Comparison of ENCODE assay signal across 8 mouse cellular contexts in genomic region chr14:56812520-56813036, GRCm38 (mm10). TPM values are rescaled to one million over a fixed set of nuclear protein-coding genes. Genes with fewer than 3 reads are reported as not detected.
DNase-seq lines count a peak whose midpoint lies in the region; ATAC-seq and TF ChIP-seq lines count a peak whose summit lies in the region.

No protein-coding gene starts in this region.

- 0 out of 2 replicates have a peak, but pooled peaks have one; percentile 12 for ATAC-seq in G1E (ENCODE audit: extremely low read depth, insufficient number of reproducible peaks, low FRiP score, poor library complexity, severe bottlenecking)
- peak; percentile 22 for ATAC-seq in forebrain, embryonic 16.5 days
- peak; percentile 47 for ATAC-seq in lung, embryonic 15.5 days (ENCODE audit: borderline replicate concordance, extremely low read depth, low FRiP score, low TSS enrichment)

- H3K4me1 ChIP-seq in G1E (ENCODE audit: insufficient read depth, low read depth, low read length) = peaks cover 26% of the 10 kb centered on the region
- peaks cover 22% of the 10 kb centered on the region for H3K4me1 ChIP-seq in forebrain, embryonic 16.5 days (replicated peaks; ENCODE audit: control insufficient read depth, insufficient read depth, low read length)
- peaks cover 22% of the 10 kb centered on the region for H3K4me1 ChIP-seq in lung, embryonic 15.5 days

- peak overlapping the region; percentile 78 for H3K4me3 ChIP-seq in G1E (ENCODE audit: low read depth, low read length)
- peak overlapping the region; percentile 70 for H3K4me3 ChIP-seq in forebrain, embryonic 16.5 days (replicated peaks; ENCODE audit: low read length)
- H3K4me3 ChIP-seq in lung, embryonic 15.5 days = peak overlapping the region; percentile 57

- peaks cover 15% of the 10 kb centered on the region for H3K36me3 ChIP-seq in G1E (replicated peaks)
- no peaks in the 10 kb centered on the region for H3K36me3 ChIP-seq in forebrain, embryonic 16.5 days (ENCODE audit: control insufficient read depth, insufficient read depth)
- peaks cover 3% of the 10 kb centered on the region; the same call in 1 of the 2 replicates for H3K36me3 ChIP-seq in lung, embryonic 15.5 days

- DNase-seq in G1E (ENCODE audit: low spot score) = peak; percentile 32
- DNase-seq in cerebellum, adult 18-20 months = peak; percentile 82
- DNase-seq in heart, postnatal 4 days = peak; percentile 81
- DNase-seq in layer of hippocampus, adult 8-10 months (ENCODE audit: low spot score in 2 of 2) = peak; percentile 75 to 81
- DNase-seq in ovary, adult 18-20 months (ENCODE audit: low spot score) = peak; percentile 49
- peak; percentile 76 to 81 for DNase-seq in thymus, postnatal 10 days (ENCODE audit: low spot score in 2 of 2)

- 1% methylated on average over 28 of the region's 35 CpGs for WGBS in forebrain, embryonic 16.5 days
- WGBS in lung, embryonic 15.5 days = under 1% methylated on average over 35 of the region's 35 CpGs

- peak overlapping the region; percentile 95 for H3K27ac ChIP-seq in forebrain, embryonic 16.5 days (ENCODE audit: low read length)
- H3K27ac ChIP-seq in lung, embryonic 15.5 days = peak overlapping the region; percentile 97

- H3K9ac ChIP-seq in forebrain, embryonic 16.5 days (replicated peaks; ENCODE audit: low read depth, low read length) = peak overlapping the region; percentile 89
- peak overlapping the region; percentile 77 for H3K9ac ChIP-seq in lung, embryonic 15.5 days

- H3K4me2 ChIP-seq in forebrain, embryonic 16.5 days (ENCODE audit: low read length) = peak overlapping the region; percentile 59
- H3K4me2 ChIP-seq in lung, embryonic 15.5 days = peak overlapping the region; percentile 79

- no peaks in the 10 kb centered on the region for H3K27me3 ChIP-seq in G1E (ENCODE audit: insufficient read depth, low read length)
- no peaks in the 10 kb centered on the region for H3K27me3 ChIP-seq in forebrain, embryonic 16.5 days (replicated peaks; ENCODE audit: control insufficient read depth, insufficient read depth, low read length)
- H3K27me3 ChIP-seq in lung, embryonic 15.5 days = no peaks in the 10 kb centered on the region

- no peaks in the 10 kb centered on the region for H3K9me3 ChIP-seq in G1E (replicated peaks)
- no peaks in the 10 kb centered on the region for H3K9me3 ChIP-seq in forebrain, embryonic 16.5 days (ENCODE audit: control insufficient read depth, low read length)
- H3K9me3 ChIP-seq in lung, embryonic 15.5 days = no peaks in the 10 kb centered on the region

- peak; percentile 24; the same call in 1 of the 2 replicates for TF ChIP-seq CTCF in G1E (IDR thresholded peaks at IDR 0.05; ENCODE audit: low read depth, low read length)

RNA-seq across cellular contexts. Expression of gene Zmym5, which starts 1.1 kb away (rescaled TPM):
- total RNA-seq in G1E (2014; fragmentation: Nextera tagmentation) = 49.9 and 62.6 TPM in 2 replicates
- 27.0 and 28.6 TPM in 2 replicates for total RNA-seq in G1E (2017)
- 1.8 and 2.1 TPM in 2 replicates for polyA plus RNA-seq in G1E (2012)
- polyA plus RNA-seq in forebrain, embryonic 16.5 days (2015; fragmentation: Nextera tagmentation; extraction: Ambion mirVana) = 32.4 and 36.0 TPM in 2 replicates
- total RNA-seq in heart, postnatal 4 days (2021) = 10 to 100 TPM; 22.5 to 24.7 TPM
- 10 to 100 TPM; 27.9 to 37.3 (median 34.4) TPM for total RNA-seq in layer of hippocampus, adult 8-10 months (2022)
- 24.6 and 26.3 TPM in 2 replicates for polyA plus RNA-seq in lung, embryonic 15.5 days (2015; fragmentation: Nextera tagmentation; extraction: Ambion mirVana)

RNA-seq across cellular contexts. Expression of gene Pspc1, which starts 34.5 kb away (rescaled TPM):
- total RNA-seq in G1E (2014; fragmentation: Nextera tagmentation) = 87.9 and 104 TPM in 2 replicates
- total RNA-seq in G1E (2017) = 49.7 and 67.7 TPM in 2 replicates
- 10.4 and 11.5 TPM in 2 replicates for polyA plus RNA-seq in G1E (2012)
- polyA plus RNA-seq in forebrain, embryonic 16.5 days (2015; fragmentation: Nextera tagmentation; extraction: Ambion mirVana) = 36.7 and 48.5 TPM in 2 replicates
- total RNA-seq in heart, postnatal 4 days (2021) = 10 to 100 TPM; 34.3 to 41.7 TPM
- total RNA-seq in layer of hippocampus, adult 8-10 months (2022) = 10 to 100 TPM; 60.4 to 75.7 (median 69.1) TPM
- polyA plus RNA-seq in lung, embryonic 15.5 days (2015; fragmentation: Nextera tagmentation; extraction: Ambion mirVana) = 25.5 and 26.0 TPM in 2 replicates

Comparison
In these comparisons a context has a peak if more than half of its experiments do, and no peak if none do; other contexts are left out.
1. Peak in every context shown above with its lines: DNase-seq, ATAC-seq, H3K4me3 ChIP-seq and H3K27ac ChIP-seq.
2. DNase-seq: peak in every context shown above with its lines; median percentile 82 in cerebellum, adult 18-20 months; 81 in heart, postnatal 4 days; 78 in thymus, postnatal 10 days; 78 in layer of hippocampus, adult 8-10 months; 49 in ovary, adult 18-20 months; 32 in G1E.